Mouse (Mus musculus): Measurements from ENCODE around the gene Ceacam19. TPM values are rescaled to one million over a fixed set of nuclear protein-coding genes. Genes with fewer than 3 reads are reported as not detected.

Gene Ceacam19
- polyA plus RNA-seq, 1 experiment from 2014 or later, result not detected

- Histone ChIP-seq H3K9ac (no peak overlapping the region), H3K4me2 (no peak overlapping the region), H3K36me3 (no peaks in the 10 kb centered on the region), H3K27ac (replicated peaks) (no peak overlapping the region), H3K4me1 (replicated peaks) (peaks cover 13% of the 10 kb centered on the region), H3K4me3 (no peak overlapping the region), H3K27me3 (no peaks in the 10 kb centered on the region), H3K9me3 (no peaks in the 10 kb centered on the region)
- 41% methylated on average over 2 of the region's 2 CpGs for WGBS
- no peak for ATAC-seq (ENCODE audit: low read depth)
Measured at GRCm38 (mm10) chr7:19923354-19923753, 35.6 kb upstream of the Ceacam19 start.

GRCm38 (mm10) chr7:19920506-19921261 lies 32.9 kb upstream of the Ceacam19 start, which contains the start of gene Pvr:
Pvr (minus strand) TSS chr7:19921160.
- peak within 1 kb of the TSS; percentile 87 for H3K9ac ChIP-seq
- H3K4me2 ChIP-seq, result peak within 1 kb of the TSS; percentile 62
- H3K9me3 ChIP-seq, result no peaks in the 10 kb centered on the region
- no peaks in the 10 kb centered on the region for H3K27me3 ChIP-seq
- 1% methylated on average over 60 of the region's 60 CpGs for WGBS
- H3K36me3 ChIP-seq, result peaks cover 9% of the 10 kb centered on the region
- H3K4me1 ChIP-seq (replicated peaks), result peaks cover 13% of the 10 kb centered on the region
- peak; percentile 90 for ATAC-seq (ENCODE audit: low read depth)
- H3K27ac ChIP-seq (replicated peaks), result peak within 1 kb of the TSS; percentile 86
- H3K4me3 ChIP-seq, result peak within 1 kb of the TSS; percentile 72

- peak overlapping the region; percentile 72 for H3K4me3 ChIP-seq
- peaks cover 9% of the 10 kb centered on the region for H3K36me3 ChIP-seq
- H3K9ac ChIP-seq, result peak overlapping the region; percentile 87
- peak; percentile 58 for ATAC-seq (ENCODE audit: low read depth)
- WGBS, result 37% methylated on average over 4 of the region's 4 CpGs
- H3K27me3 ChIP-seq, result no peaks in the 10 kb centered on the region
- peak overlapping the region; percentile 86; the same call in 1 of the 2 replicates for H3K27ac ChIP-seq (replicated peaks)
- peak overlapping the region; percentile 62 for H3K4me2 ChIP-seq
- H3K9me3 ChIP-seq, result no peaks in the 10 kb centered on the region
- H3K4me1 ChIP-seq (replicated peaks), result peaks cover 13% of the 10 kb centered on the region
Measured at GRCm38 (mm10) chr7:19920166-19920505, 32.4 kb upstream of the Ceacam19 start.

DNA sequence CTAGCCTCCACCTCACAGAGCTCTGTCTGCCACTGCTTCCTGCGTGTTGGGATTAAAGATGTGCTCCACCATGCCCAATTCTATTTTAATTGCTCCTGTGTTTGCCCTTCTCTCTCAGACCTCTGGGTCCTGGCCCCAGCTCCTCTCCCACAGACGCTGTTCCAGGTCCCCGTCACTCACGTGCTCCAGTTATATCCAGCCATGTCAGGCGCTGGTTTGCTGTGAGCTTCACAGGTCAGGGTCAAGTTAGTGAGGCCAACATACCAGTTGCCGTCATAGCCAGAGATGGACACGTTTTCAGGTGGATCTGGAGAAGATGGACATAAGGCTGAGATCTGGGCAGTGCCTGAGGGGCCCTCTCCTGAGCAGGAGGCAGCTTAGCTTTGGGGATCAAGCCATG lies 26.8 kb upstream of the Ceacam19 start:
- Histone ChIP-seq H3K4me1 (replicated peaks) (no peaks in the 10 kb centered on the region), H3K27ac (replicated peaks) (no peak overlapping the region), H3K4me2 (no peak overlapping the region), H3K27me3 (no peaks in the 10 kb centered on the region), H3K36me3 (peaks cover 16% of the 10 kb centered on the region), H3K9me3 (no peaks in the 10 kb centered on the region), H3K4me3 (no peak overlapping the region), H3K9ac (no peak overlapping the region)
- 94% methylated on average over 7 of the region's 7 CpGs for WGBS
- ATAC-seq (ENCODE audit: low read depth), result no peak

GRCm38 (mm10) chr7:19911695-19912524 lies 24.1 kb upstream of the Ceacam19 start:
- Histone ChIP-seq H3K4me3 (no peak overlapping the region), H3K9ac (no peak overlapping the region), H3K9me3 (peaks cover under 1% of the 10 kb centered on the region; the same call in 1 of the 2 replicates), H3K27me3 (no peaks in the 10 kb centered on the region), H3K36me3 (peaks cover 33% of the 10 kb centered on the region), H3K4me2 (no peak overlapping the region), H3K4me1 (replicated peaks) (no peaks in the 10 kb centered on the region), H3K27ac (replicated peaks) (no peak overlapping the region)
- ATAC-seq (ENCODE audit: low read depth), result no peak
- 88% methylated on average over 23 of the region's 23 CpGs for WGBS

GRCm38 (mm10) chr7:19911292-19911658 lies 23.5 kb upstream of the Ceacam19 start:
- Histone ChIP-seq H3K9me3 (peaks cover 5% of the 10 kb centered on the region; the same call in 1 of the 2 replicates), H3K4me1 (replicated peaks) (no peaks in the 10 kb centered on the region), H3K9ac (no peak overlapping the region), H3K27me3 (no peaks in the 10 kb centered on the region), H3K4me3 (no peak overlapping the region), H3K4me2 (no peak overlapping the region), H3K36me3 (peaks cover 33% of the 10 kb centered on the region), H3K27ac (replicated peaks) (no peak overlapping the region)
- WGBS, result 92% methylated on average over 6 of the region's 6 CpGs
- no peak for ATAC-seq (ENCODE audit: low read depth)

DNA sequence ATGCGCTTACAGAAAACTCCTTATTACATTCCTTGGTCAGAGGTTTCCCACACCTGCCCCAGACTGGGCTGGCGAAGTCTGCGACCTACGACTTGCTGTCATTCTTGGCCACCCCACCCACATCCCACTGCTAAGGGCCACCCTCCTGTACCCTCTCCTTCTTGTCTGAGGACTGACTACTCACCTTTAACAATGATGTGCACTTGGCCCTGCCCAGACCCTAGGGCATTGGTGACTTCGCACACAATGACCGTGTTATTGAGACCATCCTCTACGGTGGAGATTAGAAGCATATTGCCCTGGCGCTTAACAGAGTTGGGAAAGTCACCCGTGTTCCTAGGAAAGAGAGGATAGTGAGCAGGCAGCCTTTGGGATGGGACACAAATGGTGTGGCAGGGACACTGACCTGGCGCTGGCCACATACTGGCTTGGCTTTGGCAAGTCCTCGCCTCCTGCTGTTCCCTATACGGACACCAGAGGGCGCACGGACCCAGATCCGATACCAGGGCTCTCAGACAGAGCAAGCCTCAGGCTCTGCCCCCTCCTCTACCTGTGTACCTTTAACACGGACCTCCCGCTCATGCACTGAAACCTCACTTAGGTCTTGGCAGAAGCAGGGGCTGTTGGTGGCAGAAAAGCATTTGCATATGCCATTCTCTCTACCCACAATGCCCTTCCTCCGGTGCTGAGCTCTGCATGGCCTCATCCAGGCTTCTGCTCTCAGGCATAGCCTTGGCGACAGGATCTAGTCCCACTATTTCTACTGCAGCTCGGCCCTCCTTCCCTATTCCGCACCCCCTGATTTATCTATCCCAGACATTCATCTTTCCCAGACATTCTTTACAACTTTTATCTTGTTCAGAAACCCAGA lies 22.9 kb upstream of the Ceacam19 start:
- no peak overlapping the region for H3K4me3 ChIP-seq
- peaks cover 35% of the 10 kb centered on the region for H3K36me3 ChIP-seq
- H3K27me3 ChIP-seq, result no peaks in the 10 kb centered on the region
- H3K4me2 ChIP-seq, result no peak overlapping the region
- no peak overlapping the region for H3K27ac ChIP-seq (replicated peaks)
- H3K4me1 ChIP-seq (replicated peaks), result no peaks in the 10 kb centered on the region
- no peak overlapping the region for H3K9ac ChIP-seq
- WGBS, result 48% methylated on average over 21 of the region's 21 CpGs
- peak; percentile 80 for ATAC-seq (ENCODE audit: low read depth)
- H3K9me3 ChIP-seq, result peaks cover 5% of the 10 kb centered on the region; the same call in 1 of the 2 replicates

- no peaks in the 10 kb centered on the region for H3K4me1 ChIP-seq (replicated peaks)
- no peak for ATAC-seq (ENCODE audit: low read depth)
- no peaks in the 10 kb centered on the region for H3K36me3 ChIP-seq
- no peak overlapping the region for H3K4me2 ChIP-seq
- no peak overlapping the region for H3K9ac ChIP-seq
- 43% methylated on average over 8 of the region's 8 CpGs for WGBS
- no peak overlapping the region for H3K27ac ChIP-seq (replicated peaks)
- 0 out of 2 replicates have a peak, but pooled peaks cover 2% of the 10 kb centered on the region for H3K9me3 ChIP-seq
- no peak overlapping the region for H3K4me3 ChIP-seq
- no peaks in the 10 kb centered on the region for H3K27me3 ChIP-seq
Measured at GRCm38 (mm10) chr7:19889881-19890280, 2.1 kb upstream of the Ceacam19 start.

DNA sequence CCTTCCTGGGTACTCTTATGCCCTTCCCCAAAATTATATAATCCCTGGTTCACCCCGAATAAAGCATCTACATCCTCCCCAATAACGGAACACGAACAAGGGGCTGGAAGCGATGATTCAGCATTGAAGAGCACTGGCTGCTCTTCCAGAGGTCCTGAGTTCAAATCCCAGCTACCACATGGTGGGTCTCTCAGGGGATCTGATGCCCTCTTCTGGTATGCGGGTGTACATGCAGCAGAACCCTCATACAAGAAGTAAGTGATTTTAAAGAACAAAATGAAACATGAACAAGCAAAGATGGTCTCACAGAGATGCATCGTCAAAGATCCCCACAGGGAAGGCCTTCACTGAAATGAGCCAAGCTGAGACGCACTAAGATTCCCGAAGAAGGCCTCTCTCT lies 7.0 kb downstream of the Ceacam19 start:
- ATAC-seq (ENCODE audit: low read depth), result no peak
- Histone ChIP-seq H3K36me3 (no peaks in the 10 kb centered on the region), H3K27ac (replicated peaks) (no peak overlapping the region), H3K4me3 (no peak overlapping the region), H3K4me1 (replicated peaks) (no peaks in the 10 kb centered on the region), H3K9me3 (no peaks in the 10 kb centered on the region), H3K9ac (no peak overlapping the region), H3K27me3 (no peaks in the 10 kb centered on the region), H3K4me2 (no peak overlapping the region)
- WGBS, result 82% methylated on average over 8 of the region's 8 CpGs

DNA sequence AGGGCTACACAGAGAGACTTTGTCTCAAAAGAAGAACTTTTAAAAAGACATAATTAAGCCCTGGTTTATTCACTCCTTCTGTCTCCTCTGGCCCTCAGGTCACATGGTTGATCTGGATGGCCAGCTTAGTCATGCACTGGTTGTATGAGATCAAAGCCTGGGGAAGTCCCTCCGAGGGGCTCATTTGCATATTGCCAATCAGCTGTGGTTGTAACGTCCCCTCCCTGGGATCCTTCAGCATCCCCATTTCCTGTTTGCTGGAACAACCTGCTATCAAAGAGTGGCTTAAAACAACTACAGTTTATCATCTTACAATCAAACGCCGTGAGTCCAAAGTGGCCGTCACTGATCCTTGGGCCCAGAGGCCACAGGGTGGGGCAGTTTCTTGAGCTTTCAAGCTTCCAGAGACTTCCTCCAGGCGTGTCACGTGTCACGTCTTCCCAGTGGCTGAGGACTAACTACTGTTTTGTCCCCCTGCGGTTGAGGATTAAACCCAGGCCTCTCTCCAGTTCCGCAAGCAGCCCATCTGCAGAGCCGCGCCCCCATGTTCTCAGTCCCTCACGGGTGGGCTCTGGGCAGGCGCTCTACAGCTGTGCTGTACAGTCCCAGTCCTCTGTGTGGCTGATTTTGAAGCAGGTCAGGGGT lies 10.9 kb downstream of the Ceacam19 start:
- Histone ChIP-seq H3K27ac (replicated peaks) (no peak overlapping the region), H3K4me1 (replicated peaks) (no peaks in the 10 kb centered on the region), H3K36me3 (no peaks in the 10 kb centered on the region), H3K27me3 (no peaks in the 10 kb centered on the region), H3K4me3 (no peak overlapping the region), H3K9ac (no peak overlapping the region), H3K4me2 (no peak overlapping the region), H3K9me3 (no peaks in the 10 kb centered on the region)
- ATAC-seq (ENCODE audit: low read depth), result 0 out of 2 replicates have a peak, but pooled peaks have one; percentile 44
- 63% methylated on average over 14 of the region's 14 CpGs for whole genome bisulfite sequencing

DNA sequence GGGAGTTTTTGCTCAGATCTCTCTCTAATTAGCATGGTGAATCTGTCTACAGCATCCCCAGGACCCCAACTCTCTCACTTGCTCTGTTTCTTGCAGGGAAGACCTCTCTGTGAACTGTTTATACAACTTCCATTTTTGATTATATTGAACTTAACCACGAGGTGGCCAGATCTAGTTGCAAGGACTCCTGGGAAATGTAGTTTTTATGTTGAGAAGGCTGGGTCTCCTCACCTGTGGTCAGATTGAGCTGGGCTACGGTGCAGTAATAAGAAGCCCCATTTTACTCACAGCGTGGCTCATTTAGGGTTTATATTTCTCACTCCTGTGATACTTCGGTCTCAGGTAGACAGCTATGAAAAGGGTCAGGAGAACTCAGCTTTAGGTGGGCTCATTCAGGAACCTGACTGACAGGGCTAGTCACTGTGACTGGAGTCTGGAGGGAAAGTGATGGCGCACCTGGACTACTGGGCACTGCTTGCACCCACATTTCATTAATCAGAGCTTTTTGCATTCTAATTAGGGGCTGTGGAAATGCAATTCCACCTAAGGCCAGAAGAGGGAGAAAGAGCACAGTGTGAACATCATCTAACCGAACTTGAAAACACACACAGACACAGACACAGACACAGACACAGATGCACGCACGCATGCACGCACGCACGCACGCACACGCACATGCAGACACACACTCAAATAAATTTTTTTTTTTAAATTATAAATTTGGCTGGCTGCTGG lies 11.7 kb downstream of the Ceacam19 start:
- Histone ChIP-seq H3K27me3 (no peaks in the 10 kb centered on the region), H3K9me3 (no peaks in the 10 kb centered on the region), H3K9ac (no peak overlapping the region), H3K27ac (replicated peaks) (no peak overlapping the region), H3K4me1 (replicated peaks) (no peaks in the 10 kb centered on the region), H3K36me3 (no peaks in the 10 kb centered on the region), H3K4me3 (no peak overlapping the region), H3K4me2 (no peak overlapping the region)
- 50% methylated on average over 13 of the region's 13 CpGs for WGBS
- peak; percentile 66; the same call in 1 of the 2 replicates for ATAC-seq (ENCODE audit: low read depth)
